Mouse (Mus musculus): ENCODE measurements around the gene Efna1. TPM values are rescaled to one million over a fixed set of nuclear protein-coding genes. Genes with fewer than 3 reads are reported as not detected.

The Efna1 gene
- total RNA-seq, 2 experiments from 2014 or later = 6.4 TPM

- DNase-seq (ENCODE audit: low spot score in 2 of 2) = peak; percentile 64 to 85
Observed at GRCm38 (mm10) chr3:89245688-89246171, 35.2 kb downstream of the Efna1 start, which contains the start of gene Krtcap2. Gene Krtcap2, plus strand, starts transcription at chr3:89245966.

- DNase-seq (ENCODE audit: low spot score in 2 of 2) = peak; percentile 73 to 81
Observed at GRCm38 (mm10) chr3:89244982-89245687, 35.8 kb downstream of the Efna1 start.

- no peak for DNase-seq (ENCODE audit: low spot score in 2 of 2)
Observed at GRCm38 (mm10) chr3:89244158-89244981, 36.6 kb downstream of the Efna1 start.

GRCm38 (mm10) chr3:89243609-89244008, 37.3 kb downstream of the Efna1 start:
- no peak for DNase-seq (ENCODE audit: low spot score in 2 of 2)

GRCm38 (mm10) chr3:89242331-89242895, 38.5 kb downstream of the Efna1 start:
- DNase-seq (ENCODE audit: low spot score in 2 of 2) = no peak

- no peak for DNase-seq (ENCODE audit: low spot score in 2 of 2)
Observed at GRCm38 (mm10) chr3:89238494-89238893, 42.4 kb downstream of the Efna1 start.

GRCm38 (mm10) chr3:89237682-89238081, 43.3 kb downstream of the Efna1 start:
- no peak for DNase-seq (ENCODE audit: low spot score in 2 of 2)

GRCm38 (mm10) chr3:89236516-89236915, 44.4 kb downstream of the Efna1 start:
- DNase-seq (ENCODE audit: low spot score in 2 of 2) = no peak

- no peak for DNase-seq (ENCODE audit: low spot score in 2 of 2)
Observed at GRCm38 (mm10) chr3:89233562-89234110, 47.3 kb downstream of the Efna1 start.

- DNase-seq (ENCODE audit: low spot score in 2 of 2) = no peak
Observed at GRCm38 (mm10) chr3:89232614-89233013, 48.3 kb downstream of the Efna1 start.

GRCm38 (mm10) chr3:89231772-89232275, 49.1 kb downstream of the Efna1 start:
- DNase-seq (ENCODE audit: low spot score in 2 of 2) = no peak

GRCm38 (mm10) chr3:89231345-89231744, 49.6 kb downstream of the Efna1 start:
- DNase-seq (ENCODE audit: low spot score in 2 of 2) = no peak

GRCm38 (mm10) chr3:89230561-89230960, 50.4 kb downstream of the Efna1 start:
- DNase-seq (ENCODE audit: low spot score in 2 of 2) = no peak

GRCm38 (mm10) chr3:89229276-89229675, 51.7 kb downstream of the Efna1 start:
- DNase-seq (ENCODE audit: low spot score in 2 of 2) = no peak

GRCm38 (mm10) chr3:89228836-89229235, 52.1 kb downstream of the Efna1 start, which contains the start of gene Muc1:
Gene Muc1, plus strand, starts transcription at chr3:89229057.
- DNase-seq (ENCODE audit: low spot score in 2 of 2) = no peak

- peak; percentile 83 to 87 for DNase-seq (ENCODE audit: low spot score in 2 of 2)
Observed at GRCm38 (mm10) chr3:89228180-89228549, 52.8 kb downstream of the Efna1 start.

- DNase-seq (ENCODE audit: low spot score in 2 of 2) = peak; percentile 90 to 96
Observed at GRCm38 (mm10) chr3:89227307-89228179, 53.4 kb downstream of the Efna1 start.

- no peak for DNase-seq (ENCODE audit: low spot score in 2 of 2)
Observed at GRCm38 (mm10) chr3:89226900-89227299, 54.0 kb downstream of the Efna1 start, which contains the start of gene Mtx1. Gene Mtx1, minus strand, starts transcription at chr3:89227088.

GRCm38 (mm10) chr3:89226361-89226760, 54.6 kb downstream of the Efna1 start:
- DNase-seq (ENCODE audit: low spot score in 2 of 2) = no peak

GRCm38 (mm10) chr3:89225918-89226317, 55.0 kb downstream of the Efna1 start:
- DNase-seq (ENCODE audit: low spot score in 2 of 2) = no peak
